Mouse (Mus musculus): ENCODE measurements around the gene Dnmt1. TPM values are rescaled to one million over a fixed set of nuclear protein-coding genes. Genes with fewer than 3 reads are reported as not detected.

Dnmt1 gene
- total and polyA plus RNA-seq, 3 experiments = 148 to 209 (median 197) TPM

- H3K4me3 ChIP-seq (ENCODE audit: low read depth, low read length) = no peak overlapping the region
- ATAC-seq (ENCODE audit: extremely low read depth, insufficient number of reproducible peaks, low FRiP score, poor library complexity, severe bottlenecking) (no peak), DNase-seq (ENCODE audit: low spot score) (no peak)
Observed at GRCm38 (mm10) chr9:20991587-20991986, 31.9 kb upstream of the Dnmt1 start.

GRCm38 (mm10) chr9:20990861-20991260 lies 31.2 kb upstream of the Dnmt1 start:
- Histone ChIP-seq H3K36me3 (replicated peaks) (peaks cover 2% of the 10 kb centered on the region), H3K9me3 (replicated peaks) (no peaks in the 10 kb centered on the region), H3K4me1 (ENCODE audit: insufficient read depth, low read depth, low read length) (peaks cover 16% of the 10 kb centered on the region), H3K4me3 (ENCODE audit: low read depth, low read length) (no peak overlapping the region), H3K27me3 (ENCODE audit: insufficient read depth, low read length) (peaks cover 25% of the 10 kb centered on the region)
- no peak for ATAC-seq (ENCODE audit: extremely low read depth, insufficient number of reproducible peaks, low FRiP score, poor library complexity, severe bottlenecking)
- DNase-seq (ENCODE audit: low spot score) = no peak
- TF ChIP-seq POLR2AphosphoS5 (IDR thresholded peaks at IDR 0.05; ENCODE audit: insufficient replicate concordance, low read depth, low read length) (no peak), GATA1 (IDR thresholded peaks at IDR 0.05; ENCODE audit: borderline replicate concordance, low read length) (no peak), GATA2 (IDR thresholded peaks at IDR 0.05; ENCODE audit: borderline replicate concordance, low read depth, low read length) (no peak), CTCF (IDR thresholded peaks at IDR 0.05; ENCODE audit: low read depth, low read length) (no peak), TAL1 (conservative IDR thresholded peaks at IDR 0.05; ENCODE audit: low read depth, low read length) (no peak)

More at GRCm38 (mm10) chr9:20991587-20991986, 31.9 kb upstream of the Dnmt1 start:
- peaks cover 16% of the 10 kb centered on the region for H3K4me1 ChIP-seq (ENCODE audit: insufficient read depth, low read depth, low read length)
- H3K36me3 ChIP-seq (replicated peaks) = peaks cover 2% of the 10 kb centered on the region
- H3K9me3 ChIP-seq (replicated peaks) = no peaks in the 10 kb centered on the region
- H3K27me3 ChIP-seq (ENCODE audit: insufficient read depth, low read length) = peaks cover 21% of the 10 kb centered on the region
- TF ChIP-seq GATA1 (IDR thresholded peaks at IDR 0.05; ENCODE audit: borderline replicate concordance, low read length) (no peak), CTCF (IDR thresholded peaks at IDR 0.05; ENCODE audit: low read depth, low read length) (no peak), GATA2 (IDR thresholded peaks at IDR 0.05; ENCODE audit: borderline replicate concordance, low read depth, low read length) (no peak)

- no peaks in the 10 kb centered on the region for H3K9me3 ChIP-seq (replicated peaks)
- DNase-seq (ENCODE audit: low spot score) (no peak), ATAC-seq (ENCODE audit: extremely low read depth, insufficient number of reproducible peaks, low FRiP score, poor library complexity, severe bottlenecking) (no peak)
- no peak overlapping the region for H3K4me3 ChIP-seq (ENCODE audit: low read depth, low read length)
- TF ChIP-seq CTCF (IDR thresholded peaks at IDR 0.05; ENCODE audit: low read depth, low read length) (no peak), TAL1 (conservative IDR thresholded peaks at IDR 0.05; ENCODE audit: low read depth, low read length) (no peak), GATA2 (IDR thresholded peaks at IDR 0.05; ENCODE audit: borderline replicate concordance, low read depth, low read length) (no peak), POLR2AphosphoS5 (IDR thresholded peaks at IDR 0.05; ENCODE audit: insufficient replicate concordance, low read depth, low read length) (no peak), GATA1 (IDR thresholded peaks at IDR 0.05; ENCODE audit: borderline replicate concordance, low read length) (no peak)
- no peaks in the 10 kb centered on the region for H3K36me3 ChIP-seq (replicated peaks)
- peaks cover 18% of the 10 kb centered on the region for H3K4me1 ChIP-seq (ENCODE audit: insufficient read depth, low read depth, low read length)
- H3K27me3 ChIP-seq (ENCODE audit: insufficient read depth, low read length) = peaks cover 27% of the 10 kb centered on the region
Observed at GRCm38 (mm10) chr9:20987953-20988352, 28.3 kb upstream of the Dnmt1 start.

- DNase-seq (ENCODE audit: low spot score) = no peak
- ATAC-seq (ENCODE audit: extremely low read depth, insufficient number of reproducible peaks, low FRiP score, poor library complexity, severe bottlenecking) = no peak
- no peak overlapping the region for H3K4me3 ChIP-seq (ENCODE audit: low read depth, low read length)
- H3K4me1 ChIP-seq (ENCODE audit: insufficient read depth, low read depth, low read length) = peaks cover 20% of the 10 kb centered on the region
- H3K27me3 ChIP-seq (ENCODE audit: insufficient read depth, low read length) = peaks cover 30% of the 10 kb centered on the region
- H3K36me3 ChIP-seq (replicated peaks) = no peaks in the 10 kb centered on the region
- H3K9me3 ChIP-seq (replicated peaks) = no peaks in the 10 kb centered on the region
- TF ChIP-seq GATA1 (IDR thresholded peaks at IDR 0.05; ENCODE audit: borderline replicate concordance, low read length) = no peak
- TF ChIP-seq POLR2AphosphoS5 (IDR thresholded peaks at IDR 0.05; ENCODE audit: insufficient replicate concordance, low read depth, low read length) = no peak
- no peak for TF ChIP-seq CTCF (IDR thresholded peaks at IDR 0.05; ENCODE audit: low read depth, low read length)
Observed at GRCm38 (mm10) chr9:20986952-20987686, 27.4 kb upstream of the Dnmt1 start.

- TF ChIP-seq POLR2AphosphoS5 (IDR thresholded peaks at IDR 0.05; ENCODE audit: insufficient replicate concordance, low read depth, low read length) = no peak
- TF ChIP-seq GATA2 (IDR thresholded peaks at IDR 0.05; ENCODE audit: borderline replicate concordance, low read depth, low read length) = no peak
- no peak for TF ChIP-seq TAL1 (conservative IDR thresholded peaks at IDR 0.05; ENCODE audit: low read depth, low read length)
- no peak for TF ChIP-seq CTCF (IDR thresholded peaks at IDR 0.05; ENCODE audit: low read depth, low read length)
- no peak for TF ChIP-seq GATA1 (IDR thresholded peaks at IDR 0.05; ENCODE audit: borderline replicate concordance, low read length)
- Histone ChIP-seq H3K4me3 (ENCODE audit: low read depth, low read length) (no peak overlapping the region), H3K4me1 (ENCODE audit: insufficient read depth, low read depth, low read length) (peaks cover 22% of the 10 kb centered on the region), H3K9me3 (replicated peaks) (no peaks in the 10 kb centered on the region), H3K36me3 (replicated peaks) (no peaks in the 10 kb centered on the region), H3K27me3 (ENCODE audit: insufficient read depth, low read length) (peaks cover 28% of the 10 kb centered on the region)
- DNase-seq (ENCODE audit: low spot score) (no peak), ATAC-seq (ENCODE audit: extremely low read depth, insufficient number of reproducible peaks, low FRiP score, poor library complexity, severe bottlenecking) (no peak)
Observed at GRCm38 (mm10) chr9:20983169-20983568, 23.5 kb upstream of the Dnmt1 start.

GRCm38 (mm10) chr9:20982171-20982570 lies 22.5 kb upstream of the Dnmt1 start:
- Histone ChIP-seq H3K4me3 (ENCODE audit: low read depth, low read length) (no peak overlapping the region), H3K36me3 (replicated peaks) (no peaks in the 10 kb centered on the region), H3K4me1 (ENCODE audit: insufficient read depth, low read depth, low read length) (peaks cover 24% of the 10 kb centered on the region), H3K27me3 (ENCODE audit: insufficient read depth, low read length) (peaks cover 20% of the 10 kb centered on the region), H3K9me3 (replicated peaks) (no peaks in the 10 kb centered on the region)
- no peak for DNase-seq (ENCODE audit: low spot score)
- TF ChIP-seq GATA2 (IDR thresholded peaks at IDR 0.05; ENCODE audit: borderline replicate concordance, low read depth, low read length) (no peak), GATA1 (IDR thresholded peaks at IDR 0.05; ENCODE audit: borderline replicate concordance, low read length) (no peak), POLR2AphosphoS5 (IDR thresholded peaks at IDR 0.05; ENCODE audit: insufficient replicate concordance, low read depth, low read length) (no peak)
- ATAC-seq (ENCODE audit: extremely low read depth, insufficient number of reproducible peaks, low FRiP score, poor library complexity, severe bottlenecking) = no peak

Data from G1E (cell line).